Mouse (Mus musculus) E14TG2a.4 (cell line): ENCODE measurements around the gene Nyx.
A peak's percentile ranks its signal among the peaks of the same experiment; 100 is the strongest.

Source experiments
- H3K27me3 ChIP-seq: 2 replicates; pipeline ENCODE4 v1.6.1; 2014; ENCODE audit warnings: low read length, control low read depth; ENCODE audit not compliant: insufficient read depth
- H3K36me3 ChIP-seq: 2 replicates; pipeline ENCODE4 v1.6.1; 2014; ENCODE audit warnings: low read length, control low read depth; ENCODE audit not compliant: insufficient read depth
- H3K4me1 ChIP-seq: replicated peaks from 2 replicates; pipeline ENCODE4 v1.6.1; 2014; ENCODE audit warnings: low read depth, low read length, control low read depth
- H3K4me3 ChIP-seq: replicated peaks from 2 replicates; pipeline ENCODE4 v1.5.1; 2014; ENCODE audit warnings: mild to moderate bottlenecking, low read length
- H3K9me3 ChIP-seq: 2 replicates; pipeline ENCODE4 v1.6.1; 2014; ENCODE audit warnings: low read length, control low read depth
- CTCF ChIP-seq: conservative IDR thresholded peaks from 2 replicates; pipeline ENCODE4 v1.5.1; 2014; ENCODE audit warnings: low read length
- NANOG ChIP-seq: IDR thresholded peaks from 2 replicates; pipeline ENCODE4 v1.6.1; 2014; ENCODE audit warnings: borderline replicate concordance, low read length, mixed read lengths
- POU5F1 ChIP-seq: IDR thresholded peaks from 2 replicates; pipeline ENCODE4 v1.6.1; 2014; ENCODE audit warnings: low read length, borderline replicate concordance

Nyx gene

GRCm38 (mm10) chrX:13467121-13467571 is 1.2 kb downstream of the Nyx start:
- no peak for TF ChIP-seq NANOG
- TF ChIP-seq CTCF = no peak
- no peak for TF ChIP-seq POU5F1
- H3K27me3 ChIP-seq = no peaks in the 10 kb centered on the region
- no peaks in the 10 kb centered on the region for H3K36me3 ChIP-seq
- no peaks in the 10 kb centered on the region for H3K4me1 ChIP-seq
- H3K4me3 ChIP-seq = no peak overlapping the region
- peaks cover 14% of the 10 kb centered on the region; the same call in 1 of the 2 replicates for H3K9me3 ChIP-seq

- Histone ChIP-seq H3K4me1 (no peaks in the 10 kb centered on the region), H3K4me3 (no peak overlapping the region), H3K27me3 (no peaks in the 10 kb centered on the region), H3K9me3 (peaks cover 9% of the 10 kb centered on the region; the same call in 1 of the 2 replicates), H3K36me3 (no peaks in the 10 kb centered on the region)
- no peak for TF ChIP-seq POU5F1
- TF ChIP-seq NANOG = no peak
- no peak for TF ChIP-seq CTCF
These were observed 3.5 kb downstream of the Nyx start for GRCm38 (mm10) chrX:13469160-13470116.

- H3K27me3 ChIP-seq = no peaks in the 10 kb centered on the region
- TF ChIP-seq CTCF = 0 out of 2 replicates have a peak, but pooled peaks have one; percentile 18
- no peak for TF ChIP-seq POU5F1
- no peaks in the 10 kb centered on the region for H3K9me3 ChIP-seq
- H3K36me3 ChIP-seq = no peaks in the 10 kb centered on the region
- no peak overlapping the region for H3K4me3 ChIP-seq
- H3K4me1 ChIP-seq = no peaks in the 10 kb centered on the region
These were observed 6.0 kb downstream of the Nyx start for GRCm38 (mm10) chrX:13471925-13472324.

GRCm38 (mm10) chrX:13472751-13473225 is 6.9 kb downstream of the Nyx start:
- Histone ChIP-seq H3K4me1 (no peaks in the 10 kb centered on the region), H3K9me3 (no peaks in the 10 kb centered on the region), H3K36me3 (no peaks in the 10 kb centered on the region), H3K4me3 (no peak overlapping the region), H3K27me3 (no peaks in the 10 kb centered on the region)
- TF ChIP-seq CTCF (no peak), NANOG (no peak), POU5F1 (no peak)

- H3K27me3 ChIP-seq = no peaks in the 10 kb centered on the region
- H3K4me1 ChIP-seq = no peaks in the 10 kb centered on the region
- TF ChIP-seq POU5F1 (no peak), NANOG (no peak), CTCF (no peak)
- H3K4me3 ChIP-seq = no peak overlapping the region
- H3K9me3 ChIP-seq = no peaks in the 10 kb centered on the region
- H3K36me3 ChIP-seq = no peaks in the 10 kb centered on the region
These were observed 9.5 kb downstream of the Nyx start for GRCm38 (mm10) chrX:13475382-13475781.

GRCm38 (mm10) chrX:13477596-13477995 is 11.7 kb downstream of the Nyx start:
- Histone ChIP-seq H3K4me1 (no peaks in the 10 kb centered on the region), H3K36me3 (no peaks in the 10 kb centered on the region), H3K4me3 (no peak overlapping the region), H3K27me3 (no peaks in the 10 kb centered on the region), H3K9me3 (no peaks in the 10 kb centered on the region)
- no peak for TF ChIP-seq NANOG
- no peak for TF ChIP-seq CTCF
- TF ChIP-seq POU5F1 = no peak

- Histone ChIP-seq H3K9me3 (no peaks in the 10 kb centered on the region), H3K27me3 (no peaks in the 10 kb centered on the region), H3K4me3 (no peak overlapping the region), H3K4me1 (no peaks in the 10 kb centered on the region), H3K36me3 (no peaks in the 10 kb centered on the region)
- TF ChIP-seq CTCF (no peak), NANOG (no peak), POU5F1 (no peak)
These were observed 12.4 kb downstream of the Nyx start for GRCm38 (mm10) chrX:13478298-13478697.

- H3K27me3 ChIP-seq = no peaks in the 10 kb centered on the region
- H3K36me3 ChIP-seq = no peaks in the 10 kb centered on the region
- TF ChIP-seq POU5F1 = no peak
- TF ChIP-seq NANOG = no peak
- H3K4me3 ChIP-seq = no peak overlapping the region
- H3K9me3 ChIP-seq = no peaks in the 10 kb centered on the region
- H3K4me1 ChIP-seq = no peaks in the 10 kb centered on the region
These were observed 13.7 kb downstream of the Nyx start for GRCm38 (mm10) chrX:13479570-13479969.

- no peaks in the 10 kb centered on the region for H3K4me1 ChIP-seq
- H3K9me3 ChIP-seq = peaks cover 6% of the 10 kb centered on the region
- no peak overlapping the region for H3K4me3 ChIP-seq
- H3K36me3 ChIP-seq = no peaks in the 10 kb centered on the region
- peaks cover 21% of the 10 kb centered on the region for H3K27me3 ChIP-seq
- TF ChIP-seq CTCF (no peak), NANOG (no peak)
These were observed 16.7 kb downstream of the Nyx start for GRCm38 (mm10) chrX:13482576-13482975.
